Mouse (Mus musculus) limb, embryonic 14.5 days (tissue): ENCODE data around the gene Gtf2i. TPM values are rescaled to one million over a fixed set of nuclear protein-coding genes. Genes with fewer than 3 reads are reported as not detected.
A peak's percentile ranks its signal among the peaks of the same experiment; 100 is the strongest.

ENCODE experiments used
- ATAC-seq: fragments of 200-750 bp; cut with Nextera tagmentation; 2 replicates; pipeline ENCODE4 v1.8.0; 2017; ENCODE audit warnings: low read depth, moderate number of reproducible peaks, moderate TSS enrichment; ENCODE audit not compliant: low FRiP score
- DNase-seq: peaks from one replicate; pipeline ENCODE4 v3.0.0-alpha.2; 2015; ENCODE audit warnings: low spot score
- H3K27ac ChIP-seq: fragments of 300-500 bp; sonication (generic); replicated peaks from 2 replicates; pipeline ENCODE4 v1.5.1; 2014; ENCODE audit warnings: low read depth, mild to moderate bottlenecking, low read length, moderate library complexity, mixed read lengths
- H3K27me3 ChIP-seq: fragments of 300-500 bp; sonication (generic); 2 replicates; pipeline ENCODE4 v1.6.1; 2014; ENCODE audit warnings: low read length, mixed read lengths; ENCODE audit not compliant: control insufficient read depth, insufficient read depth
- H3K36me3 ChIP-seq: fragments of 300-500 bp; sonication (generic); 2 replicates; pipeline ENCODE4 v1.6.1; 2014; ENCODE audit warnings: mild to moderate bottlenecking, low read length, moderate library complexity, mixed read lengths; ENCODE audit not compliant: control insufficient read depth, insufficient read depth
- H3K4me1 ChIP-seq: fragments of 300-500 bp; sonication (generic); 2 replicates; pipeline ENCODE4 v1.6.1; 2014; ENCODE audit warnings: antibody characterized with exemption, low read length, mixed read lengths; ENCODE audit not compliant: control insufficient read depth, insufficient read depth
- H3K4me2 ChIP-seq: fragments of 300-500 bp; sonication (generic); replicated peaks from 2 replicates; pipeline ENCODE4 v1.6.1; 2014; ENCODE audit warnings: low read depth, mild to moderate bottlenecking, low read length, moderate library complexity; ENCODE audit not compliant: severe bottlenecking
- H3K4me3 ChIP-seq: fragments of 300-500 bp; sonication (generic); replicated peaks from 2 replicates; pipeline ENCODE4 v1.5.1; 2014; ENCODE audit warnings: low read length
- H3K9ac ChIP-seq: fragments of 300-500 bp; sonication (generic); 2 replicates; pipeline ENCODE4 v1.6.1; 2014; ENCODE audit warnings: mild to moderate bottlenecking, low read depth, low read length, moderate library complexity; ENCODE audit not compliant: severe bottlenecking
- H3K9me3 ChIP-seq: fragments of 300-500 bp; sonication (generic); 2 replicates; pipeline ENCODE4 v1.6.1; 2016; ENCODE audit warnings: low read length; ENCODE audit not compliant: control insufficient read depth
- POLR2A ChIP-seq: fragments of 200-500 bp; IDR thresholded peaks from 2 replicates; pipeline ENCODE4 v1.8.0; 2012; ENCODE audit warnings: inconsistent platforms, mild to moderate bottlenecking, moderate library complexity, borderline replicate concordance; ENCODE audit not compliant: insufficient read depth, insufficient read length; ENCODE audit errors: extremely low read depth
- WGBS: fragments of 180-500 bp; shearing (Covaris S2); extraction: QIAGEN DNeasy Blood & Tissue Kit; methylation state at CpG from one replicate; pipeline ENCODE4 v1.1.7; 2014; 5-methylcytosine and 5-hydroxymethylcytosine counted together
- polyA plus RNA-seq, 2 experiments: library from polyadenylated mRNA; depleted of rRNA in 1 of 2; stranded (reverse) in 1 of 2; unstranded in 1 of 2; fragments of >200 nt; fragmentation: Nextera tagmentation in 1 of 2; extraction: Ambion mirVana in 1 of 2; gene quantifications; 2 replicates each; pipeline versions ENCODE4 v1.2.1 to v1.2.3; 2012 to 2014

The Gtf2i gene
- polyA plus RNA-seq, 2 experiments = 169 to 190 TPM

DNA sequence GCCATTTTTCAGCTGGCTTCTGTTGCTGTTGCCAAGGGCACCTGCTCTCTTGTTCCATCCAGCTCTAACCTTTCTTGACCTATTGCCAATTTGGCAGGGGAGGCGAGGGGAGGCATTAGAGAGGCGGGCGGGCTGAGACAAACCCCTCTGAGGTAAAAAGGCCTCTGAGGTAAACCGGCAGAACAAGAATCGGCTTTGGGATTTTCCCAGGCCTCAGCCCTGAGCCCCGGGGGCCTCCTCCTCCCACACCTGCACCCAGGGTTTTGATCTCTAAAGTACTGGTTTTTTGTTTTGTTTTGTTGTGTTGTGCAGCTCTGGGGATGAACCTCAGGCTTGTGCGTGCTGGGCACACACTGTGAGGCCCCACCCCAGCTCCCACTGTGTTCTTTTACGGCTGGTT lies 18.2 kb upstream of the Gtf2i start:
- Histone ChIP-seq H3K27ac (no peak overlapping the region), H3K9ac (no peak overlapping the region), H3K4me3 (no peak overlapping the region), H3K9me3 (no peaks in the 10 kb centered on the region), H3K4me1 (no peaks in the 10 kb centered on the region), H3K36me3 (no peaks in the 10 kb centered on the region), H3K27me3 (no peaks in the 10 kb centered on the region), H3K4me2 (no peak overlapping the region)
- no peak for TF ChIP-seq POLR2A
- DNase-seq = peak; percentile 51
- 41% methylated on average over 8 of the region's 8 CpGs for WGBS
- no peak for ATAC-seq

DNA sequence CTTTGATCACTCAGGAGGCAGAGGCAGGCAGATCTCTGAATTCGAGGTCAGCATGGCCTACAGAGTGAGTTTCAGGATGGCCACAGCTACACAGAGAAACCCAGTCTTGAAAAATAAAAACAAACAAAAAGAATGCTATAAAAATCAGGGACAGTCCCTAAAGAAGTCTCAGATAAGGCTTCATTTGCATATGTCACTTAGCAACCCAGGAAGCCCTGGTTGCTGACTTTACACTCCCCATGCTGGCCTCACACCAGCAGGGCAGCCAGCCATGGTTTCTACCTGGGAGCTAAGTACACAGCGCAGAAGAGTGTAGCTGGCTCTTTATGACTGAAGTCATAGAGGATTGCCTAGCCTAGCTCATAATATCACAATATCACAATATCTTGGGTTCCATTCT lies 15.5 kb upstream of the Gtf2i start:
- no peak overlapping the region for H3K27ac ChIP-seq
- no peaks in the 10 kb centered on the region for H3K4me1 ChIP-seq
- no peak overlapping the region for H3K9ac ChIP-seq
- TF ChIP-seq POLR2A = no peak
- H3K9me3 ChIP-seq = no peaks in the 10 kb centered on the region
- H3K36me3 ChIP-seq = no peaks in the 10 kb centered on the region
- no peak overlapping the region for H3K4me2 ChIP-seq
- 78% methylated on average over 2 of the region's 2 CpGs for WGBS
- no peak for DNase-seq
- no peak for ATAC-seq
- no peaks in the 10 kb centered on the region for H3K27me3 ChIP-seq
- no peak overlapping the region for H3K4me3 ChIP-seq

DNA sequence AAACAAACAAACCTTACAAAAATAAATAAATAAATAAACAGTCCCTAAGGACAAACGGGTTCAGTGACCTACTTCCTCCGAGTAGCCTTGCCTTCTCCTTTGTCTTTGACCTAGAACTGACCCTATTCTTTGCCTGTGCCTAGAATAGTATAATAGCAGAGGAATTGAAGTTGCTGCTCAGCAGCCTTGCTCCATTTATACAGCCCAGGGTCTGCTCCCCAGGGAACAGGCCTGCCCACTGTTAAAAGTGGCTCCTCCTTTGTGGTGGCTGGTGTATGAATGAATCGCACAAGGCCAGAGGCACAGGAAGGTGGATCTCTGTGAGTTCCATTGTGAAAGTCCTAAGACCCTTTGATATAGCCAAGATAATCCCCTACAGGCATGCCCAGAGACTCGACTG lies 14.8 kb upstream of the Gtf2i start:
- no peak for DNase-seq
- no peaks in the 10 kb centered on the region for H3K36me3 ChIP-seq
- no peak for ATAC-seq
- H3K4me3 ChIP-seq = no peak overlapping the region
- no peak overlapping the region for H3K4me2 ChIP-seq
- no peak overlapping the region for H3K9ac ChIP-seq
- no peak overlapping the region for H3K27ac ChIP-seq
- no peaks in the 10 kb centered on the region for H3K9me3 ChIP-seq
- H3K27me3 ChIP-seq = no peaks in the 10 kb centered on the region
- WGBS = 78% methylated on average over 4 of the region's 4 CpGs
- H3K4me1 ChIP-seq = no peaks in the 10 kb centered on the region
- TF ChIP-seq POLR2A = no peak

DNA sequence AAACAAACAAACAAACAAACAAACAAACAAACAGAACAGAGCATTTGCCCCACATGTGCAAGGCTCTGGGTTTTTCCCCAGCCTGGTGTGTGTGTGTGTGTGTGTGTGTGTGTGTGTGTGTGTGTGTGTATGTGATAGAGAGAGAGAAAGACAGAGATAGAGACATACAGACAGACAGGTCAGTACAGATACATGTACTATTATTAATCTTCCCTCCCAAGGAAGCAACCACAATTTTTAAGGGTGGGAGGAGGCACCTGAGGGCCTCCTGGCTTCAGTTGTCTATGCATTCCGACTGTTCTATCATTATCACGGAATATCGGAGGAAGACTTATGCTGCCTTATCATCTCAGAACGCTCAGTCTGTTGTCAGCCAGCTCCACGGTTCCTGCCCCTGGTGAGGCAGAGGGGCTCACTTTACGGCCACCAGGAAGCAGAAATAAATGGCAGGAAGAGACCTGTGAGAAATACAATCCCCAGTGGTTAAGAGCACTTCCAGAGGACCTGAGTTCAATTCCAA lies 14.0 kb upstream of the Gtf2i start:
- H3K4me1 ChIP-seq = no peaks in the 10 kb centered on the region
- no peak overlapping the region for H3K9ac ChIP-seq
- no peak overlapping the region for H3K27ac ChIP-seq
- no peak overlapping the region for H3K4me2 ChIP-seq
- no peak overlapping the region for H3K4me3 ChIP-seq
- no peaks in the 10 kb centered on the region for H3K27me3 ChIP-seq
- no peak for DNase-seq
- WGBS = 78% methylated on average over 6 of the region's 6 CpGs
- TF ChIP-seq POLR2A = no peak
- no peak for ATAC-seq
- H3K36me3 ChIP-seq = no peaks in the 10 kb centered on the region
- no peaks in the 10 kb centered on the region for H3K9me3 ChIP-seq

DNA sequence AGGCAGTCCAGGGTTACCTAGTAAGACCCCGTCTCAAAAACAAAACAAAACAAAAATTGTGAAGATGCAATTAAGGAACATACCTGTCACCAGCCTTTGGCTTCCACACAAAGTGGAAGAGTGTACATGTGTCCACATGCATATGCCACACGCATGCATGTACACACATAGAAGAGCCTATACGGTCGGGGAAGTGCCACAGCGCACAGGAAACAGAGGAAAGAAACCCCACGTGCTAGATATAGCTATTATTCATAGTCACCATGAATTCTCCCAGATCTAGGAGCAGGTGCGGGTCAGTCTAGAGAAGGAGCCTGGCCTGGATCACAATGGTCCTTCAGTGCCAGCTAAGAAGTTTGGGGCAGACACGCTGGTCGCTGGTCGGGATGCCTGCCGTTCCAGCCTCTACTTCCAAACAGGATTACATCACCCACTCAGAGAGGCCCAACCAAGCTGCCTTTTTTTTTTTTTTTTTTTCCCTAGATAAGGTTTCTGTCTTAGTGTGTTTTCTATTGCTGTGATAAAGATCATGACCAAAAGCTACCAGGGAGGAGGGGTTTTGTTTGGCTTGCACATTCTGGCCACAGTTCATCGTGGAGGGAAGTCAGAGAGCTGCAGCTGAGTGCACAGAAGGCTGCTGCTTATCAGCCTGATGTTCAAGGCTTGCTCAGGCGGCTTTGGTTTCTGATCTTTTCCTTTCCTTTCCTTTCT lies 11.5 kb upstream of the Gtf2i start:
- no peak overlapping the region for H3K4me2 ChIP-seq
- TF ChIP-seq POLR2A = no peak
- DNase-seq (no peak), ATAC-seq (no peak)
- WGBS = 76% methylated on average over 13 of the region's 13 CpGs
- H3K4me1 ChIP-seq = no peaks in the 10 kb centered on the region
- no peaks in the 10 kb centered on the region for H3K9me3 ChIP-seq
- no peaks in the 10 kb centered on the region for H3K27me3 ChIP-seq
- H3K27ac ChIP-seq = no peak overlapping the region
- no peak overlapping the region for H3K9ac ChIP-seq
- H3K36me3 ChIP-seq = no peaks in the 10 kb centered on the region
- H3K4me3 ChIP-seq = no peak overlapping the region

DNA sequence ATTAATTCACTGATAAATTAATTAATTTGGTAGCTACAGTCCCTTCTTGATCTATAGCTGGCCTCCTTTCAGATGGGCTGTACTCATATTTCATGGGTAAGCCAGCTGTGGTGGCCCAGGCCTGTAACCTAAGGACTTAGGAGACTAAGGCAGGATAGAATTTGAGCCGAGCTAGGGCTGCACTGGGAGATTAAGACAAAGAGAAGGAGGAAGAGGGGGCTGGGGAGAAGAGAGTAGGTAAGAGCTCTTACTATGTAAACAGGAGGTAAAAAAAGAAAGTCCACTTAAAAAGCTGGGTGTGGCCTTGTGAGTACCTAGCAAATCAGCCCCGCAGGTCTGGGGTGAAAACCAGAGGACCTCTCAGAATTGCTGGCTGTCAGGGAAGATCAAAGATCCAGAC lies 9.3 kb upstream of the Gtf2i start:
- Histone ChIP-seq H3K9ac (no peak overlapping the region), H3K9me3 (no peaks in the 10 kb centered on the region), H3K4me1 (no peaks in the 10 kb centered on the region), H3K4me2 (no peak overlapping the region), H3K27me3 (no peaks in the 10 kb centered on the region), H3K36me3 (no peaks in the 10 kb centered on the region), H3K4me3 (no peak overlapping the region), H3K27ac (no peak overlapping the region)
- TF ChIP-seq POLR2A = no peak
- ATAC-seq (no peak), DNase-seq (no peak)
- WGBS = 13% methylated on average over 2 of the region's 2 CpGs
